Mouse (Mus musculus): Measurements from ENCODE around the gene Impdh2. TPM values are rescaled to one million over a fixed set of nuclear protein-coding genes. Genes with fewer than 3 reads are reported as not detected.

The Impdh2 gene
- 10 to 100 TPM; 78.6 to 92.9 TPM for total RNA-seq (2021)
- long read RNA-seq, experiment 1, transcript Impdh2-201 (14 exons, 1,858 nt), result major isoform, 60 of 96 reads
- long read RNA-seq, experiment 1, partial matches to known transcripts, result 4 of 96 reads
- long read RNA-seq, experiment 1, other reads (novel, unspliced or antisense), result 31 of 96 reads
- long read RNA-seq, experiment 2, transcript Impdh2-201 (14 exons, 1,858 nt), result major isoform, 49 of 96 reads
- long read RNA-seq, experiment 2, partial matches to known transcripts, result 1 of 96 reads
- long read RNA-seq, experiment 2, other reads (novel, unspliced or antisense), result 45 of 96 reads

DNA sequence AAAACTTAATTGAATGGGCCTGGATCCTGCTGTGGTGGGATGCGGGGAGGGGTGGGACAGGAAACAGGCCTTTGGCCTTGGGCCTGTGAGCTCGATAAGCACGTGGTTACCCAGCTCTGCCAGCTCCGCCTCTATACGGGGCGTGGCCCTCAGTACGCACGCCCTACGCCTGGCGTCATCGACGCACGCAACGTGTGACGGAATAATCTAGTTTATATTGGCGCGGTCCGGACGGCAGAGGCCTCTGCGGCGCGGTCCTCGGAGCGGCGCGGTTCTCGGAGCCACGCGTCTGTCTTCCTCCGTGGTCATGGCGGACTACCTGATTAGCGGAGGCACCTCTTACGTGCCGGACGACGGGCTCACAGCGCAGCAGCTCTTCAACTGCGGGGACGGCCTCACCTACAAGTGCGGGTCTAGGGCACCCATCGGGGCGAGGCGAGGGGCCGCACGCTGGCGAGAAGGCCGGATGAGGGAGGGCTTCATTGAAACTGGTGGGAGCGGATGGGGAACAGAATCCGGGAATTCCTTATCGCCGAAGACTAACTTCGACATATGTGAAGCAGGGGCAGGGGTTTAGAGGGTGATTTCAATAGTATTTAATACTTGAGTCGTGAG lies at the start of gene Impdh2:
Gene Impdh2, plus strand, starts transcription at position 60 of the 615 bp plus-strand sequence.
- peak; percentile 82 to 92 for DNase-seq (ENCODE audit: low spot score in 2 of 2)

DNA sequence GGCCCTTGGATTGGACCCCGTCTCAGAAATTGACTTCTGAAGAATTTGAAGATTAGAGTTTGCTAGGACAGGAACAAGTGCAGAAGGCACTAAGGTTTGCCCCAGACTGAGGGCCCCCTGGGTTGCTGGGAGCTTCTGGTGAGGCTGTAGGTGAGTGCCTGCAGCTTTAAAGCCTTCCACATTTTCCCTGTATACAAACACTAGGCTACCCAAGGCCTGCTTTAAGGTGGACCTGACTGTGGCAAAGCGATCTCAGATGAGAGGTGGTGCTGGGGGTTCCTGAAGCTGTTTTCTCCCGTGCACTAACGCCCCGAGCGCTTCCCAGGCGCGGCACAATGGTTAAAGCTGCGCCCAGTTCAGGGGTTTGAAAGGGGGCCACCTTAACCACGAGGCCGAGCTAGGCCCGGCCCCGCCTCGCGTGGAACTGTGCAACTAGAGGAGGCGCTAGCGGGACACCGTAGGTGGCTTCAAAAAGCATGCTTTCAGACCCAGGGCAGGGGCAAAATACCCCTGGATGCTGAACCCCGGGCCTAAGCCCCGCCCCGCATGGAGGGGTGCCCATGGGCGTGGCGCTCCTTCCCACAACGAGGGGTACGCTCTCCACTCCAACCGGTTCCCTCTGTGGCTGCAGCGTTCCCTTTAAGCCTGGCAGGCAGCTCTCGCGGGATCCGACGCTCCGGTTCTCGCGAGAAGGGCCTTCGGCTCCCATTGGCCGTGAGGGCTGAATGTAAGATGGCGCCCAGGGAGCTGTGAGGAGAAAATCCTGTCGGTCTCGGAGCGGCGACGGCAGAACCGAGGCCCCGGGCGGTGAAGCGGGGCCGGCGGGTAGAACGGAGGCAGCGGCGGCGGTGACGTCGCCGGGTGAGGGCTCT lies 43.5 kb upstream of the Impdh2 start, which contains the start of gene Qrich1:
Gene Qrich1, plus strand, starts transcription at position 427 of the 872 bp plus-strand sequence.
- peak; percentile 85 to 93 for DNase-seq (ENCODE audit: low spot score in 2 of 2)

DNA sequence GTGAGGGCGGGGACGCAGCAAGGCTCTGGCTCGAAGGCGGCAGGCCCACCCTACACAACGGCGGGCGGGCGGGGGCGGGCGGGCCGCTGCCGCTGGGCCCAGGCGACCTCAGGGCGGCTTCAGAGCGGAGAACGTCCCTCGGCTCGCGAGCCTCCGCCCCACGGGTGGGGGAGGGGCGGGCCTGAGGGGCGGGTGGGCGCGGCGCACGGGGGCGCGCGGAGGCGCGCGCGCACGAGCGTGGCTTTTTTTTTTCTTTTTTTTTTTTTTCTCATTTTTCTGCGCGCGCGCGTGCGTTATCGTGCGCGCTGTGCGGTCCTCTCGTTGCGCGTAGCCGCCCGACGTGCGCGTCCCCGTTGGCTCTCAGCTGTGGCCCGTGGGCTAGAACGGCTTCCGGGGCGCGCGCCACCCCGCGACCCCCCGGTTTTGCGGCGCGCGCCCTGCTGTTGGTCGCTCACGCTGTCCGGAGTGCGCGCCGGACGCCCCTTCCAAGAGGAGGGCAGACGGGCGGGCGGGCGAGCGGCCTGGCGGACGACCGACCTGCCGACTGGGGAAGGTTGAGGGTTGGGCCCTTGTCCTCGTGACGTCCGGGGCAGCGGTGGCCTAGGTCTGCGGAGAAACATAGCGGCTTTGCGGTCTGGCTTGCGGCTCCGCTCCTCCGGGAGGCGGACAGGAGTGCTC lies 42.7 kb upstream of the Impdh2 start:
- peak; percentile 73 to 90 for DNase-seq (ENCODE audit: low spot score in 2 of 2)

DNA sequence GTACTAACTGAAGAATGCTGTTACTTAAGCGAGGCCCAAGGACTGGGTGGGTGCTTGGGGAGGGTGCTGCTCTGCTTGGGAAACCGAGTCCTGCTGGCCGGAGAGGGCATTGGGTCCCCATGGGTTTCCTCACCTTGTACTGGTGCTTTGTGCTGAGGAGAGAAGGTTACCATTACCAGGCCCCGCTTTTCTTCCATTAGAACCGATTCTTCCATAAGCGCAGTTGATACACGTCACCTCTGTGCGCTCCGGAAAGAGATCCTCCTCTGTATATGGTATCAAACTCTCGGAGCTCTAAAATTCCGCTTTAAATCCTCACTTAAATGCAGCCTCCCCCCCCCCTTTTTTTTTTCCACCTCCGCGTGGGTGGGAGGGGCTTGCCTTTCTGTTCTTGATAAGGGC lies 42.2 kb upstream of the Impdh2 start:
- DNase-seq (ENCODE audit: low spot score in 2 of 2), result no peak

DNA sequence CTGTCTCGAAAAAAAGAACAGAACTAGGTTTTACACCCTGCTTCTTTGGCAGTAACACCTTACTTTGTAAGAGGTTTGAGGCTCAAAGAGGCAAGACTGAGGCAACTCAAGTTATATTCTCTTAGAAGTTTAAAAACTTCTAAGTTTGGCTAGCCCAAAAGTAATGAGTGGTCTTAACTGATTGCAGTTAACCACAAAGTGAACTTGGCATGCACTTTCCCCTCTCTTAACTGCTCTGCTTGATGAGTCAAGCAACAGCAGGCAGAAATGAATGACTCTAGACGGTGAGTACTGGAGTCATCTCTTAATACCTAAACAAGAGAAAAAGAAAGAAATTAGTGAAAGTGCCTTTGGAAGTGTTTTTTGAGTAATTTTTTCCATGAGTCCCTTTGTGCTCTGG lies 38.5 kb upstream of the Impdh2 start:
- no peak for DNase-seq (ENCODE audit: low spot score in 2 of 2)

DNA sequence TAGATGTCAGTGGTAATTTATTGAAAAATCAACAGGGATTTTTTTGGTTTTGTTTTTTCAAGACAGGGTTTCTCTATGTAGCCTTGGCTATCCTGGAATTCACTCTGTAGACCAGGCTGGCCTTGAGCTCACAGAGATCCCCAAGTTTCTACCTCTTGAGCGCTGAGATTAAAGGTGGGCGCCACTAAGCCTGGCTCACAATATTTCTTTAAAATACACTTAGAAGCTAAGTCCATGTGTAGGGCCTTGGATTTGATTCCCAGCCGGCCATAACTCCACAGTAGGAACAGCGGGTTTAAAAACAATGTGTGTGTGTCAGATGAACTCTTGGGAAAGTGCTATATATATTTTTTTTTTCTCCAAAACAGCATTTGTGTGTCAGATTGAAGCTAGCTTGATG lies 36.7 kb upstream of the Impdh2 start:
- DNase-seq (ENCODE audit: low spot score in 2 of 2), result no peak

DNA sequence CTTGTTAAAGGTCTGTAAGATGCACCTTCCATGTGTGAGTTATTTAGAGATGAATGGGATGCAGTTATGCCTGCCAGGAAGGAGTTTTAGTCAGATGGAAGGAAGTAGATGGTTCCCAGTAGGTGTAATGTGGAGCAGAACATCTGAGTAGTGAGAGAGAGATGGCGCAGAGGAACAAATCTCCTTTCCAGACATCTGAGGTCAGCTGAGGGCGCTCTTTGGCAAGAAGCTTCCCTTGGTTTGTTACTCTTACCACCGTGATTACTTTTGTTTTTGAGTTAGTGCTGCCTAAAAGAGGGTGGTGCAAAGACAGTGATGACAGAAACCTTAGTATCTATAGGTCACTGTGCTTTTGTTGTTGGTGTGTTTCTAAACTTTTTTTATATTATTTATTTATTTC lies 34.7 kb upstream of the Impdh2 start:
- no peak for DNase-seq (ENCODE audit: low spot score in 2 of 2)

DNA sequence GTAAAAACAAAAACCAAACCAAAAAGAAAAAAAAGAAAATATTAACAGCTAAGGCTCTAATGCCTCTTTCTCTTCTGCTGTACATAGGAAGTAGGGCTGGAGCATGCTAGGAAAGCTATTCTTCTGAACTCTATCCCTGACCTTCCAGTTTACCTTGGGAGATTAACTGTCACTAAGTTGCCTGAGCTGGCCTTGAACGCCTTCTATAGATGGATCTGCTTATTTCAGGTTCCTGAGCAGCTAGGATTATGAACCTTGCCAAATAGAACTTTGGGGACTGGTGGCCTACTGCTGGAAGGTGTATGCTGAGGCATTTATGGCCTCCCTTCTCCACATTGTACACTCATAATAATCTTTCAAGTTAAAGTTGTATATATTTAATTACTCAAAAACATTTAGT lies 29.1 kb upstream of the Impdh2 start:
- DNase-seq (ENCODE audit: low spot score in 2 of 2), result no peak

DNA sequence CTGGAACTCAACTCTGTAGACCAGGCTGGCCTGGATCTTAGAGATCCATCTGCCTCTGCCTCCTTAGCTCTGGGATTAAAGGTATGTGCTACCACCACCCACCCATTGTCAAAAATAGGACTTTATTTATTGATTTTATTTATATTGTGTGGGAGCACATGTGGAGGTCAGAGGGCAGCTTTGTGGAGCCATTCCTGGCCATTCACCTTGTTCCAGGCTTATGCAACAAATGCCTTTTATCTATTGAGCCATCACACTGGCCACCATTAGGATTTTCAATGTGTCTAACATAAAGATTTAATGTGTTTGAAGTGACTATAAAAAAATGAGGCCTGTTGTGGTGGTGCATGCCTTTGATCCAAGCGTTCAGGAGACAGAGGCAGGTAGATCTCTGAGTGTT lies 28.6 kb upstream of the Impdh2 start:
- no peak for DNase-seq (ENCODE audit: low spot score in 2 of 2)

DNA sequence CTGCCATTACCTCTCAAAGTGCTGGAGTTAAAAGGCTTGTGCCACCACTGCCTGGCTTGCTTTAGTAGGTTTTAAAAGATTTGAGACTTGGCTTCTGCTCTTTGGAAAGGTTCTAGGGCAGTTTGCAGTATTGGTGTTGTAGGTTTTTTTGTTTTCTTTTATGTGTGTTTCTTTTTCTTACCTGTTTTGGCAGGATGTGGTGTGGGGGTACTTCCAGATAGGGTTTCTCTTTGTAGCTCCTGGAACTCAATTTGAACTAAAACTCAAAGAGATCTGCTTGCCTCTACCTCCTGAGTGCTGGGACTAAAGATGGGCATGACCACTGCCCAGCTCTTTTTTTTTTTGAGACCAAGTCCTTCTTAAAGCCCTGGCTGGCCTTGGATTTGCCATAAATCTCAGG lies 19.2 kb upstream of the Impdh2 start:
- DNase-seq (ENCODE audit: low spot score in 2 of 2), result no peak

DNA sequence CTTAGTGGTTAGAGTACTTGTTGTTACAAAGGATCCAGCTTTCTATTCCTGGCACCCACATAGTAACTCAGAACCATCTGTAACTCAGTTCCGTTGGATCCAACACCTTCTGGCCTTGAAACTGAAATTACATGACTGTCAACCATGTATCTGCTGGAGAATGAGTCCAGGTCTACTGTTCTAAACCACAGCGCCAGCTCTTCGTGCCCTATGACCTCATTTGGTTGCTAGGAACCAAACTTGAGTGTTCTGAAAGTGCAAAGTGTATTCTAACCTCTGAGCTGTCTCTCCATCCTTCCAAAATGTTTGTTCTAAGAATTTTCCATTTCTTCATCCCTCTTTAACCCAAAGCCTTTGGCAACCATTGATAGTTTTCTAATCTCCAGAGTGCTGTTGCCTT lies 14.1 kb upstream of the Impdh2 start:
- no peak for DNase-seq (ENCODE audit: low spot score in 2 of 2)

DNA sequence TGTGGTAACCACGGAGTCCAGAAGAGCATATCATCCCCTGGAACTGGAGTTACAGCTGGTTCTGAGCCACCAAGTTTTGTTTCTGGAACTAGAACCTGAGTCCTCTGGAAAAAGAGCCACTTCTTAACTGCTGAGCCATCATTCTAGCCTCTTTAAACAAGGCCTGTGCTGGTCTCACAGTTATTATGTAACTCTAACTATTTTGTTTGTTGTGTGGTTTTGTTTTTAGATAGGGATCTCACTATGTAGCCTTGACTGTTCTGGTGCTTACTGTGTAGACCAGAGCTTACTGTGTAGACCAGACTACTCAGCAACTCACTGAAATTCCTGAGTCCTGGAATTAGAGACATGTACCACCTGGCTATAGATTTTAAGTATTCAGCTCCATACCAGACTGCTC lies 13.2 kb upstream of the Impdh2 start:
- no peak for DNase-seq (ENCODE audit: low spot score in 2 of 2)

DNA sequence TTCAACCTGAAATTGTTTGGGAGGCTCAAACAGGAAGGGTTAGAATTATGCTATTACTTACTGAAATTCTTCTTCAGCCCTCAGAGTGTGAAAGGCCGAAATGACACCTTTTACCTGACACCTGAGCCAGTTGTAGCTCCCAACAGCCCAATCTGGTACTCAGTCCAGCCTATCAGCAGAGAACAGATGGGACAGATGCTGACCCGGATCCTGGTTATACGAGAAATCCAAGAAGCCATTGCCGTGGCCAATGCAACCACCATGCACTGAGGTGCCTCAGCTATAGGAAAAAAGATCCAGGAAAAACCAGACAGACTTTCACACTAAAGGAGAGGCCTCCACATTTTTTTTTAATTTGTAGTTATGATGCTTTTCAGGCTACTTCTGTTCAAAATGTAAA lies 917 bp upstream of the Impdh2 start:
- no peak for DNase-seq (ENCODE audit: low spot score in 2 of 2)

DNA sequence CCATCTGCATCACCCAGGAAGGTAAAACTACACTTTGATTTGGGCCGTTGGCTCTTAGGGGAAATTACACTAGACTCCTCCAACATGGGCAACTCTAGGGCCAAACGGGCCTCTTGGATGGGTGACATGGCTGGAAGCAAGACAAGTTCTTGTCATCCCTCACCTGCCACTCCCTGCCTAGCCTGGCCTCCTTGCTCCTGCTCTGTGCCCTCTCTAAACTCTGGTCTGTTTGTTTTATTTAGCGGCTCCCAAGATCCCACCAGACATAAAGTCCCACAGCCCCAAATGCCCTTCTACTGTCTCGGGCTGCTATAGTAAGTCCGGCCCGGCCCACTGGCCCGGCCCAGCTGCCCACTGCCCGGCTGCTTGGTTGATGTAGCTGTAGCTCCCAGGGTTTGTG lies 3.6 kb downstream of the Impdh2 start:
- no peak for DNase-seq (ENCODE audit: low spot score in 2 of 2)

DNA sequence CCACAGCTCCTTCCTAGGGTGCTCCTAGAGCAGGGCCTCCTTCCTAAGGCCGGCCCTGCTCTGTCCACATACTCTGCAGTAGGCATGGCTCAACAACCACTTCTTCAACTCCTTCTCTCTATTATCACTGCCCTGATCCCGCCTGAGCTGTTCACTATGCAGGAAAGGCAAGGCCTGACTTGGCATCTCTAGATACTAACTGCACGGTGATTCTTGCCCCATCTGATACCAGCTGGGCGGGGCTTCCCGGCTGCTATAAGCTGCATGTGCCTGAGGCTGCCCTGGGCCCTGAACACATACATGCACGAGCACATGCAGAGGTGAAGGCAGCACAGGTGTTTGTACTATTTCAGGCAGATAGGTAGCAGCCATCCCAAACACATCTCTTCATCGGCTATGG lies 4.0 kb downstream of the Impdh2 start:
- DNase-seq (ENCODE audit: low spot score in 2 of 2), result no peak

DNA sequence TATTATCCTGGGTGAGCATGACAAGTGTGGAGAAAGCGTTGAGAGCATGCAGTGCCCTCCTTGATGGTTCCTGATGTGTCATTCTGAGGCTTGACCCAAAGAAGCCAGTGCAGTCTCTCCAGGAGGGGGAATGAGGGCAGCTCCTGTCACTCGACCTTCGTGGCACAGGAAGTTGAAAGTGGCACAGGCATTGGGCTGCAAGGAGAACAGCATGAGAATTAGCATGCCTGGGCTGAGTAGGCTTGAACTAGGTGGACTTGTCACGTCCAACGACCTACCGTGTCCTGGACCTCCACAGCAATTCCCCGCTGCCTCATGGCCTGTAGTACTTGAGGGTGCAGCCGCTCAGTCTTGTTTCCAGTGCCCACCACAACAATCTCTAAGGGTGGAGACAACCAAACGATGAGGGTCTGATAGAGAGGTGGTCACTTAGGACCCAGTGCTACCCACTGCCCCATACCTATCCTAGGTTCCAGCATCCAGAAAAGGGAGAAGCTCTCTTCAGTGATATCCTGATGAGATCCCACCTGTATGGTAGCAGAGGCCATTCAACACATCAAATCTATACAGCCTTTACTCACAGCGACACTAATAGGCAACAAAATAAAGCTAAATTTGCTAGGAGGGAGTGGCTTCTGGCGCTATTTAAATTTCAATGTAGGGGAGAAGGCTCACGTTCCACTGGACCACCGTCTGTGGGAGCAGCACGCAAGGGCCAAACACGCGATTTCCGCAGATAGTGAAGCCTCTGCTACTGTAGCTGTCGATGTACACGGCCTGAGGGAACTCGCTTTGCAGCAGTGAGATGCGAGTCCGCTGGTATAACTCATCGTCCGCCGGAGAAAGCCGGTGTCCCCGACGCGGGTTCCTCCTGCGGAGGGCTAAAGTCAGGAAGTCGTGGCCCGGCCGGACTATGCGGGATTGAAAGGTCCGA lies 6.1 kb downstream of the Impdh2 start:
- DNase-seq (ENCODE audit: low spot score in 2 of 2), result no peak

DNA sequence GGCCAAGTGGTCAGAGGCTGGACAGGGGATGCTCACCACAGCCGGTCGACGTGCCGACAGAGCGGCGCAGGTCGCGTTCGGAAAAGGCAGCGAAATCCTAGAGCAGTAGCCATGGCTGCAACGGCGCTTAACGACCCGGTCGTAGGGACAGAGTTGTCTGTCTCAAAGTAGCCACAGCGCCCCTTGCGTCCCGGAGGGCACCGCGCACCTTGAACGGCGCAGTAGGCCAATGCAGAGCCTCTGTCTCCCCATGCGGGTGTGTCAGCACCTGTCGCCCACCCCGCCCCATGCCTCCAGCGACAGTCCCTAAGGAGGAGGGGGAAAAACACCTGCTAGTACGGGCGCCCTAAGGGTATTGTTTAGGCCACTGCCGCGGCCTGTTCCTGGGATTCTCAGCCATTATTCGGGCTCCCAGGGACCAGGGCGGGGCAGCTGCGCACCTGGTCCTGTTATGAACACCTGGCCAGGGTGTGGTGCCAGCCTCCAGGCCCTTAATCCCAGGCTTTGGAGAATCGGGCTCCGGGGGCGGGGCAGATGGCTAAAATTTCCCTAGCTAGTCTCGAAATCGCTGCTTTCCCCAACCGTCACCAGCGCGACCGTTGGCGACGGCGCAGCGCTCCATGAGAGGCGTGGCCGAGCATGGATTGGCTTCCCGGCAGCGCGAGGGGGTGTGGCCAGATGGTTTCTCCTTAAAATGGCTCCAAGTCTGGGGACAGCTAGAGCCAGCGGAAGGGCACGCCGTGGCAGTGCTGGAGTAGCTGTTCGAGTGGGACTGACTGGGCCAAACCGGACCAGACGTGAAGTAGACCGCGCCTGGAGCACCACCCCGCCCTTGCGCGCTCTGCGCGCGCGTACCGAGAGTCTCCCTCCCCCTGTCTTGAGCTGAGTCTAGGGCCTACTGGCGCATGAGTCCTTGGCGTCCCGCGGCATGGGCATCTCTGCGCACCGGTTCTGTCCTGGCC lies 7.0 kb downstream of the Impdh2 start, which contains the start of gene Ndufaf3:
Gene Ndufaf3, minus strand, starts transcription at position 620 of the 962 bp plus-strand sequence.
- peak; percentile 92 to 95 for DNase-seq (ENCODE audit: low spot score in 2 of 2)

DNA sequence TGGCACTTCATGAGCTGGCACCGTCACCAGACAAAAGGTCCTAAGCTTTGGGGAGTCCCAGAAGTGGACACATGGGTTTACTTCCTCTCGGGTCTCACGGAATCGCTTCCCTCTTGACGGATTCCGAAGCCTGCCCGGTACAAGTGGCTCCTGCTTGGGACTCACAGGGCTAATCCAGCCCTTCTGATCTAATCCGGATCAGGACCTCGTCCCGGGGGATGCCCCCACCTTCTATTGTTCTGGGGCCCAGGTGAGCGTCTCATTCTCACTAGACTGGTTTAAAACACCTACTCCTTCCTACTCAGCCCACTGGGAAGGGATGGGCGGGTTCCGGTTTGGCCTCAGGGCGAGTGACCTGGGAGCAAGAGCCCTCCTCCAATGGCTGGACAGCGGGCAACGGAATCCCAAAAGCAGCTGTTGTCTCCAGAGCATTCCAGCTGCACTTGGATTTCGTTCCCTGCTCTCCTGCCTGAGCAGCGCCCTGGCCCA lies 7.9 kb downstream of the Impdh2 start:
- no peak for DNase-seq (ENCODE audit: low spot score in 2 of 2)

DNA sequence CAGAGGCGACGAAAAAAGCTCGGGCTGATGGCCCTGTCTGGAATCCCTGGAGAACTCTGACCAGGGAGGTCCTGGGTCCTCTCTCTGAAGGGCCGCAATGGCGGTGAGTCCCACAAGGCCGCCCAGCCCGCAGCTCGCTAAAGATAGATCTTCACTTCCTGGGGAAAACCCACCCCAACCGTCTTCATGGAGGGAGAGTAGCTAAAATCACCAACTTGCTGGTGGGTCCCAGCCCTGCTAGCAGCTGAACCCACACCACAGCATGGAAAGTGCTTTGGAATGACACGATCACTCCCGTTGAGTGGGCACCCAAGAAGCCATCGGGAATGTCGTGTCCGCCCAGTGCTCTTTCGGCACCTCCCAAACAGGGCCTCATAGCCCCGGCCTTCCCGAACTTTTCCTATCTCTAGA lies 8.4 kb downstream of the Impdh2 start:
- no peak for DNase-seq (ENCODE audit: low spot score in 2 of 2)

Data from gastrocnemius, postnatal 4 days (tissue).